Mouse (Mus musculus) liver, embryonic 15.5 days (tissue): ENCODE data around the gene Mgll. TPM values are rescaled to one million over a fixed set of nuclear protein-coding genes. Genes with fewer than 3 reads are reported as not detected.

Experiments used
- ATAC-seq: fragments of 200-750 bp; cut with Nextera tagmentation; 2 replicates; pipeline ENCODE4 v1.8.0; 2017; ENCODE audit warnings: moderate number of reproducible peaks, mild to moderate bottlenecking, moderate library complexity; ENCODE audit not compliant: insufficient read depth
- H3K27ac ChIP-seq: fragments of 300-500 bp; sonication (generic); replicated peaks from 2 replicates; pipeline ENCODE4 v1.5.1; 2015; ENCODE audit warnings: mild to moderate bottlenecking, inconsistent platforms
- H3K27me3 ChIP-seq: fragments of 300-500 bp; sonication (generic); 2 replicates; pipeline ENCODE4 v1.6.1; 2015; ENCODE audit warnings: mild to moderate bottlenecking, inconsistent platforms
- H3K36me3 ChIP-seq: fragments of 300-500 bp; sonication (generic); replicated peaks from 2 replicates; pipeline ENCODE4 v1.6.1; 2015; ENCODE audit warnings: moderate library complexity, mild to moderate bottlenecking, inconsistent platforms
- H3K4me1 ChIP-seq: fragments of 300-500 bp; sonication (generic); replicated peaks from 2 replicates; pipeline ENCODE4 v1.6.1; 2015; ENCODE audit warnings: inconsistent platforms
- H3K4me2 ChIP-seq: fragments of 300-500 bp; sonication (generic); 2 replicates; pipeline ENCODE4 v1.6.1; 2015; ENCODE audit warnings: moderate library complexity, mild to moderate bottlenecking, inconsistent platforms
- H3K4me3 ChIP-seq: fragments of 300-500 bp; sonication (generic); replicated peaks from 2 replicates; pipeline ENCODE4 v1.5.1; 2015; ENCODE audit warnings: mild to moderate bottlenecking, inconsistent platforms
- H3K9ac ChIP-seq: fragments of 300-500 bp; sonication (generic); 2 replicates; pipeline ENCODE4 v1.6.1; 2015; ENCODE audit warnings: moderate library complexity, mild to moderate bottlenecking, inconsistent platforms
- H3K9me3 ChIP-seq: fragments of 300-500 bp; sonication (generic); replicated peaks from 2 replicates; pipeline ENCODE4 v1.6.1; 2016; ENCODE audit warnings: inconsistent platforms
- WGBS: fragments of 180-500 bp; shearing (Covaris S2); methylation state at CpG from one replicate; pipeline ENCODE4 v1.1.7; 2015; ENCODE audit warnings: mixed read lengths; ENCODE audit not compliant: insufficient replicate concordance; 5-methylcytosine and 5-hydroxymethylcytosine counted together
- polyA plus RNA-seq: library from polyadenylated mRNA; unstranded; fragments of >200 nt; fragmentation: Nextera tagmentation; extraction: Ambion mirVana; gene quantifications from 2 replicates; pipeline ENCODE4 v1.2.1, GENCODE M21; 2015

Gene Mgll
- polyA plus RNA-seq, 1 experiment from 2014 or later, result 69.7 TPM

GRCm38 (mm10) chr6:88874868-88875508, 150.8 kb downstream of the Mgll start, which contains the start of gene Podxl2:
TSS of gene Podxl2 (minus strand) at chr6:88875044.
- H3K9me3 ChIP-seq, result no peaks in the 10 kb centered on the region
- H3K4me3 ChIP-seq, result peak within 1 kb of the TSS; percentile 53
- H3K4me1 ChIP-seq, result peaks cover 11% of the 10 kb centered on the region
- ATAC-seq, result 0 out of 2 replicates have a peak, but pooled peaks have one; percentile 40
- no peak within 1 kb of the TSS for H3K9ac ChIP-seq
- H3K27ac ChIP-seq, result no peak within 1 kb of the TSS
- peak within 1 kb of the TSS; percentile 73 for H3K4me2 ChIP-seq
- WGBS, result 6% methylated on average over 53 of the region's 63 CpGs
- H3K27me3 ChIP-seq, result peaks cover 73% of the 10 kb centered on the region
- no peaks in the 10 kb centered on the region for H3K36me3 ChIP-seq

Other genes with a start within 250 kb of the Mgll start
- 123 and 141 TPM in 2 replicates for gene Sec61a1, start 205.5 kb upstream of the Mgll start, polyA plus RNA-seq
- gene Kbtbd12, start 86.5 kb upstream of the Mgll start, polyA plus RNA-seq, result 0.82 and 1.5 TPM in 2 replicates
- gene Abtb1, start 117.6 kb downstream of the Mgll start, polyA plus RNA-seq, result 57.7 and 66.9 TPM in 2 replicates
- gene Podxl2, start 150.6 kb downstream of the Mgll start, polyA plus RNA-seq, result 1.7 and 1.8 TPM in 2 replicates
- gene Mcm2, start 174.4 kb downstream of the Mgll start, polyA plus RNA-seq, result 147 and 155 TPM in 2 replicates
- 54.9 and 66.4 TPM in 2 replicates for gene Tpra1, start 177.8 kb downstream of the Mgll start, polyA plus RNA-seq